Comparison of ENCODE assay signal across 8 mouse cellular contexts in genomic region chr11:69982877-69983276, GRCm38 (mm10). TPM values are rescaled to one million over a fixed set of nuclear protein-coding genes. Genes with fewer than 3 reads are reported as not detected.
DNase-seq lines count a peak whose midpoint lies in the region; ATAC-seq lines count a peak whose summit lies in the region.

No protein-coding gene starts in this region.

- DNase-seq in adrenal gland, adult 2 months, result peak; percentile 21
- DNase-seq in adrenal gland, postnatal 10 days, result no peak
- peak; percentile 13 for DNase-seq in embryonic facial prominence, embryonic 11.5 days (ENCODE audit: low spot score)
- DNase-seq in yolk sac, embryonic 10.5 days (ENCODE audit: low spot score), result no peak
- no peak for DNase-seq in spleen, adult 18-20 months
- DNase-seq in cerebellum, postnatal 25 days, result no peak

- no peaks in the 10 kb centered on the region for H3K27me3 ChIP-seq in embryonic facial prominence, embryonic 11.5 days (ENCODE audit: control insufficient read depth, insufficient read depth, low read length)
- no peaks in the 10 kb centered on the region for H3K27me3 ChIP-seq in heart, embryonic 16.5 days (ENCODE audit: control insufficient read depth, insufficient read depth, low read length)
- H3K27me3 ChIP-seq in liver, embryonic 16.5 days (ENCODE audit: control insufficient read depth, insufficient read depth, low read depth, low read length), result no peaks in the 10 kb centered on the region

- H3K9ac ChIP-seq in embryonic facial prominence, embryonic 11.5 days (replicated peaks; ENCODE audit: low read length), result peak overlapping the region; percentile 34
- H3K9ac ChIP-seq in heart, embryonic 16.5 days (ENCODE audit: low read length), result peak overlapping the region; percentile 95
- H3K9ac ChIP-seq in liver, embryonic 16.5 days (ENCODE audit: low read depth, low read length), result peak overlapping the region; percentile 96

- no peak for ATAC-seq in embryonic facial prominence, embryonic 11.5 days (replicated peaks; ENCODE audit: insufficient number of reproducible peaks, low FRiP score, low TSS enrichment, low read depth)
- ATAC-seq in heart, embryonic 16.5 days (replicated peaks; ENCODE audit: extremely low read depth, insufficient read depth, low FRiP score), result no peak
- ATAC-seq in liver, embryonic 16.5 days (ENCODE audit: low read depth), result no peak

- H3K4me3 ChIP-seq in embryonic facial prominence, embryonic 11.5 days (ENCODE audit: low read depth, low read length), result peak overlapping the region; percentile 99
- H3K4me3 ChIP-seq in heart, embryonic 16.5 days (ENCODE audit: low read length), result peak overlapping the region; percentile 98
- H3K4me3 ChIP-seq in liver, embryonic 16.5 days (ENCODE audit: low read depth, low read length), result peak overlapping the region; percentile 81

- H3K9me3 ChIP-seq in embryonic facial prominence, embryonic 11.5 days (replicated peaks; ENCODE audit: control insufficient read depth, low read length), result no peaks in the 10 kb centered on the region
- H3K9me3 ChIP-seq in heart, embryonic 16.5 days (replicated peaks; ENCODE audit: control insufficient read depth, low read length), result no peaks in the 10 kb centered on the region
- H3K9me3 ChIP-seq in liver, embryonic 16.5 days (replicated peaks; ENCODE audit: control insufficient read depth, low read length), result no peaks in the 10 kb centered on the region

- 27% methylated on average over 5 of the region's 5 CpGs for WGBS in embryonic facial prominence, embryonic 11.5 days
- WGBS in heart, embryonic 16.5 days, result 13% methylated on average over 5 of the region's 5 CpGs
- 32% methylated on average over 5 of the region's 5 CpGs for WGBS in liver, embryonic 16.5 days (ENCODE audit: insufficient replicate concordance)

- H3K4me2 ChIP-seq in embryonic facial prominence, embryonic 11.5 days (ENCODE audit: low read depth, low read length), result peak overlapping the region; percentile 71
- peak overlapping the region; percentile 89 for H3K4me2 ChIP-seq in heart, embryonic 16.5 days (ENCODE audit: low read depth, low read length)
- peak overlapping the region; percentile 87 for H3K4me2 ChIP-seq in liver, embryonic 16.5 days (ENCODE audit: low read depth, low read length)

- H3K4me1 ChIP-seq in embryonic facial prominence, embryonic 11.5 days (ENCODE audit: control insufficient read depth, insufficient read depth, low read length), result peaks cover 4% of the 10 kb centered on the region
- peaks cover 28% of the 10 kb centered on the region for H3K4me1 ChIP-seq in heart, embryonic 16.5 days (ENCODE audit: control insufficient read depth, insufficient read depth, low read length)
- H3K4me1 ChIP-seq in liver, embryonic 16.5 days (ENCODE audit: control insufficient read depth, low read depth, low read length), result peaks cover 25% of the 10 kb centered on the region

- H3K27ac ChIP-seq in embryonic facial prominence, embryonic 11.5 days (replicated peaks; ENCODE audit: low read depth, low read length), result no peak overlapping the region
- peak overlapping the region; percentile 100 for H3K27ac ChIP-seq in heart, embryonic 16.5 days (ENCODE audit: low read length)
- peak overlapping the region; percentile 8; the same call in 1 of the 2 replicates for H3K27ac ChIP-seq in liver, embryonic 16.5 days (ENCODE audit: low read length)

- no peaks in the 10 kb centered on the region; the same call in none of the 2 replicates for H3K36me3 ChIP-seq in embryonic facial prominence, embryonic 11.5 days (replicated peaks; ENCODE audit: control insufficient read depth, insufficient read depth, low read depth, low read length)
- peaks cover 37% of the 10 kb centered on the region for H3K36me3 ChIP-seq in heart, embryonic 16.5 days (ENCODE audit: control insufficient read depth, insufficient read depth)
- H3K36me3 ChIP-seq in liver, embryonic 16.5 days (ENCODE audit: control insufficient read depth, insufficient read depth), result peaks cover 26% of the 10 kb centered on the region

RNA-seq across cellular contexts. Expression of gene Elp5, which starts 0.6 kb away (rescaled TPM):
- total RNA-seq in adrenal gland, adult 2 months (2021), result 10 to 100 TPM; 61.9 to 91.9 TPM
- 45.0 and 45.6 TPM in 2 replicates for polyA plus RNA-seq in adrenal gland, adult 2 months (2012; rRNA removed)
- 10 to 100 TPM; 66.8 to 71.4 TPM for total RNA-seq in adrenal gland, postnatal 10 days (2021)
- 156 and 157 TPM in 2 replicates for polyA plus RNA-seq in embryonic facial prominence, embryonic 11.5 days (2014; fragmentation: Nextera tagmentation; extraction: Ambion mirVana)
- 111 and 116 TPM in 2 replicates for polyA plus RNA-seq in heart, embryonic 16.5 days (2015; fragmentation: Nextera tagmentation; extraction: Ambion mirVana)
- 55.1 and 57.2 TPM in 2 replicates for polyA plus RNA-seq in liver, embryonic 16.5 days (2015; fragmentation: Nextera tagmentation; extraction: Ambion mirVana)

RNA-seq across cellular contexts. Expression of gene Ctdnep1, which starts 1.9 kb away (rescaled TPM):
- 100 to 1,000 TPM; 130 to 136 TPM for total RNA-seq in adrenal gland, adult 2 months (2021)
- polyA plus RNA-seq in adrenal gland, adult 2 months (2012; rRNA removed), result 106 and 117 TPM in 2 replicates
- total RNA-seq in adrenal gland, postnatal 10 days (2021), result 100 to 1,000 TPM; 117 to 148 TPM
- 26.2 and 26.5 TPM in 2 replicates for polyA plus RNA-seq in embryonic facial prominence, embryonic 11.5 days (2014; fragmentation: Nextera tagmentation; extraction: Ambion mirVana)
- polyA plus RNA-seq in heart, embryonic 16.5 days (2015; fragmentation: Nextera tagmentation; extraction: Ambion mirVana), result 23.9 and 25.0 TPM in 2 replicates
- 7.1 and 7.3 TPM in 2 replicates for polyA plus RNA-seq in liver, embryonic 16.5 days (2015; fragmentation: Nextera tagmentation; extraction: Ambion mirVana)

RNA-seq across cellular contexts. Expression of gene Gabarap, which starts 8.1 kb away (rescaled TPM):
- total RNA-seq in adrenal gland, adult 2 months (2021), result 100 to 1,000 TPM; 487 to 580 TPM
- 226 and 315 TPM in 2 replicates for polyA plus RNA-seq in adrenal gland, adult 2 months (2012; rRNA removed)
- total RNA-seq in adrenal gland, postnatal 10 days (2021), result 100 to 1,000 TPM; 339 to 345 TPM
- polyA plus RNA-seq in embryonic facial prominence, embryonic 11.5 days (2014; fragmentation: Nextera tagmentation; extraction: Ambion mirVana), result 474 and 509 TPM in 2 replicates
- polyA plus RNA-seq in heart, embryonic 16.5 days (2015; fragmentation: Nextera tagmentation; extraction: Ambion mirVana), result 421 and 428 TPM in 2 replicates
- 255 and 280 TPM in 2 replicates for polyA plus RNA-seq in liver, embryonic 16.5 days (2015; fragmentation: Nextera tagmentation; extraction: Ambion mirVana)

RNA-seq across cellular contexts. Expression of gene Phf23, which starts 12.7 kb away (rescaled TPM):
- total RNA-seq in adrenal gland, adult 2 months (2021), result 10 to 100 TPM; 52.2 to 57.6 TPM
- 9.7 and 19.0 TPM in 2 replicates for polyA plus RNA-seq in adrenal gland, adult 2 months (2012; rRNA removed)
- 10 to 100 TPM; 43.5 to 50.5 TPM for total RNA-seq in adrenal gland, postnatal 10 days (2021)
- polyA plus RNA-seq in embryonic facial prominence, embryonic 11.5 days (2014; fragmentation: Nextera tagmentation; extraction: Ambion mirVana), result 57.7 and 58.0 TPM in 2 replicates
- polyA plus RNA-seq in heart, embryonic 16.5 days (2015; fragmentation: Nextera tagmentation; extraction: Ambion mirVana), result 42.0 and 43.9 TPM in 2 replicates
- polyA plus RNA-seq in liver, embryonic 16.5 days (2015; fragmentation: Nextera tagmentation; extraction: Ambion mirVana), result 17.5 and 18.2 TPM in 2 replicates

RNA-seq across cellular contexts. Expression of gene Dvl2, which starts 17.5 kb away (rescaled TPM):
- total RNA-seq in adrenal gland, adult 2 months (2021), result 10 to 100 TPM; 11.2 to 12.2 TPM
- 20.2 and 22.2 TPM in 2 replicates for polyA plus RNA-seq in adrenal gland, adult 2 months (2012; rRNA removed)
- total RNA-seq in adrenal gland, postnatal 10 days (2021), result 10 to 100 TPM; 15.7 to 23.0 TPM
- 34.9 and 35.7 TPM in 2 replicates for polyA plus RNA-seq in embryonic facial prominence, embryonic 11.5 days (2014; fragmentation: Nextera tagmentation; extraction: Ambion mirVana)
- 17.1 and 19.2 TPM in 2 replicates for polyA plus RNA-seq in heart, embryonic 16.5 days (2015; fragmentation: Nextera tagmentation; extraction: Ambion mirVana)
- 4.4 and 5.1 TPM in 2 replicates for polyA plus RNA-seq in liver, embryonic 16.5 days (2015; fragmentation: Nextera tagmentation; extraction: Ambion mirVana)

Comparison
In these comparisons a context has a peak if more than half of its experiments do, and no peak if none do; other contexts are left out.
1. DNase-seq: peak in adrenal gland, adult 2 months (single experiment) and embryonic facial prominence, embryonic 11.5 days (single experiment); none in adrenal gland, postnatal 10 days (single experiment), yolk sac, embryonic 10.5 days (single experiment), spleen, adult 18-20 months (0 of 2) and cerebellum, postnatal 25 days (0 of 2).
2. H3K9ac ChIP-seq: peak in every context shown above with its lines; median percentile 96 in liver, embryonic 16.5 days; 95 in heart, embryonic 16.5 days; 34 in embryonic facial prominence, embryonic 11.5 days.
3. Peak in every context shown above with its lines, with median percentiles within 50 percentile points of each other: H3K4me2 ChIP-seq and H3K4me3 ChIP-seq.